Mouse (Mus musculus): ENCODE measurements around the gene Cela2a. TPM values are rescaled to one million over a fixed set of nuclear protein-coding genes. Genes with fewer than 3 reads are reported as not detected.
A peak's percentile ranks its signal among the peaks of the same experiment; 100 is the strongest.

The Cela2a gene
- polyA plus RNA-seq, 2 experiments = 0.19 TPM; not detected in 1

- Histone ChIP-seq H3K4me3 (replicated peaks; ENCODE audit: low read length) (no peak overlapping the region), H3K4me2 (replicated peaks; ENCODE audit: low read depth, low read length, severe bottlenecking) (no peak overlapping the region), H3K27ac (replicated peaks; ENCODE audit: low read depth, low read length) (no peak overlapping the region), H3K36me3 (ENCODE audit: control insufficient read depth, insufficient read depth, low read length) (peaks cover 38% of the 10 kb centered on the region), H3K27me3 (ENCODE audit: control insufficient read depth, insufficient read depth, low read length) (no peaks in the 10 kb centered on the region), H3K9ac (ENCODE audit: low read depth, low read length, severe bottlenecking) (no peak overlapping the region), H3K4me1 (ENCODE audit: control insufficient read depth, insufficient read depth, low read length) (no peaks in the 10 kb centered on the region), H3K9me3 (ENCODE audit: control insufficient read depth, low read length) (no peaks in the 10 kb centered on the region)
- no peak for ATAC-seq (ENCODE audit: low FRiP score, low read depth)
- 72% methylated on average over 14 of the region's 14 CpGs for WGBS
- DNase-seq (ENCODE audit: low spot score) = no peak
- TF ChIP-seq POLR2A (IDR thresholded peaks at IDR 0.05; ENCODE audit: borderline replicate concordance, extremely low read depth, insufficient read depth, insufficient read length) = no peak
Observed at GRCm38 (mm10) chr4:141816776-141817655, 8.9 kb downstream of the Cela2a start.

- no peaks in the 10 kb centered on the region for H3K27me3 ChIP-seq (ENCODE audit: control insufficient read depth, insufficient read depth, low read length)
- H3K27ac ChIP-seq (replicated peaks; ENCODE audit: low read depth, low read length) = no peak overlapping the region
- H3K36me3 ChIP-seq (ENCODE audit: control insufficient read depth, insufficient read depth, low read length) = peaks cover 45% of the 10 kb centered on the region
- 85% methylated on average over 7 of the region's 7 CpGs for WGBS
- H3K4me2 ChIP-seq (replicated peaks; ENCODE audit: low read depth, low read length, severe bottlenecking) = no peak overlapping the region
- H3K4me1 ChIP-seq (ENCODE audit: control insufficient read depth, insufficient read depth, low read length) = no peaks in the 10 kb centered on the region
- no peaks in the 10 kb centered on the region for H3K9me3 ChIP-seq (ENCODE audit: control insufficient read depth, low read length)
- ATAC-seq (ENCODE audit: low FRiP score, low read depth) (no peak), DNase-seq (ENCODE audit: low spot score) (no peak)
- H3K9ac ChIP-seq (ENCODE audit: low read depth, low read length, severe bottlenecking) = no peak overlapping the region
- no peak overlapping the region for H3K4me3 ChIP-seq (replicated peaks; ENCODE audit: low read length)
- no peak for TF ChIP-seq POLR2A (IDR thresholded peaks at IDR 0.05; ENCODE audit: borderline replicate concordance, extremely low read depth, insufficient read depth, insufficient read length)
Observed at GRCm38 (mm10) chr4:141816267-141816666, 9.7 kb downstream of the Cela2a start.

GRCm38 (mm10) chr4:141811375-141811774 lies 14.6 kb downstream of the Cela2a start:
- Histone ChIP-seq H3K4me3 (replicated peaks; ENCODE audit: low read length) (no peak overlapping the region), H3K27me3 (ENCODE audit: control insufficient read depth, insufficient read depth, low read length) (no peaks in the 10 kb centered on the region), H3K4me2 (replicated peaks; ENCODE audit: low read depth, low read length, severe bottlenecking) (no peak overlapping the region), H3K27ac (replicated peaks; ENCODE audit: low read depth, low read length) (no peak overlapping the region), H3K9me3 (ENCODE audit: control insufficient read depth, low read length) (no peaks in the 10 kb centered on the region), H3K36me3 (ENCODE audit: control insufficient read depth, insufficient read depth, low read length) (peaks cover 91% of the 10 kb centered on the region), H3K9ac (ENCODE audit: low read depth, low read length, severe bottlenecking) (no peak overlapping the region), H3K4me1 (ENCODE audit: control insufficient read depth, insufficient read depth, low read length) (no peaks in the 10 kb centered on the region)
- over 99% methylated on average over 7 of the region's 7 CpGs for WGBS
- no peak for DNase-seq (ENCODE audit: low spot score)
- no peak for ATAC-seq (ENCODE audit: low FRiP score, low read depth)
- no peak for TF ChIP-seq POLR2A (IDR thresholded peaks at IDR 0.05; ENCODE audit: borderline replicate concordance, extremely low read depth, insufficient read depth, insufficient read length)

GRCm38 (mm10) chr4:141810975-141811374 lies 15.0 kb downstream of the Cela2a start:
- H3K9ac ChIP-seq (ENCODE audit: low read depth, low read length, severe bottlenecking) = no peak overlapping the region
- no peak overlapping the region for H3K4me3 ChIP-seq (replicated peaks; ENCODE audit: low read length)
- ATAC-seq (ENCODE audit: low FRiP score, low read depth) = no peak
- 100% methylated on average over 2 of the region's 2 CpGs for WGBS
- H3K4me2 ChIP-seq (replicated peaks; ENCODE audit: low read depth, low read length, severe bottlenecking) = no peak overlapping the region
- H3K27ac ChIP-seq (replicated peaks; ENCODE audit: low read depth, low read length) = no peak overlapping the region
- no peak for DNase-seq (ENCODE audit: low spot score)
- no peak for TF ChIP-seq POLR2A (IDR thresholded peaks at IDR 0.05; ENCODE audit: borderline replicate concordance, extremely low read depth, insufficient read depth, insufficient read length)
- H3K27me3 ChIP-seq (ENCODE audit: control insufficient read depth, insufficient read depth, low read length) = no peaks in the 10 kb centered on the region
- no peaks in the 10 kb centered on the region for H3K9me3 ChIP-seq (ENCODE audit: control insufficient read depth, low read length)
- peaks cover 90% of the 10 kb centered on the region for H3K36me3 ChIP-seq (ENCODE audit: control insufficient read depth, insufficient read depth, low read length)
- no peaks in the 10 kb centered on the region for H3K4me1 ChIP-seq (ENCODE audit: control insufficient read depth, insufficient read depth, low read length)

GRCm38 (mm10) chr4:141809850-141810464 lies 16.0 kb downstream of the Cela2a start:
- WGBS = 79% methylated on average over 8 of the region's 8 CpGs
- H3K4me1 ChIP-seq (ENCODE audit: control insufficient read depth, insufficient read depth, low read length) = no peaks in the 10 kb centered on the region
- no peak overlapping the region for H3K4me2 ChIP-seq (replicated peaks; ENCODE audit: low read depth, low read length, severe bottlenecking)
- H3K4me3 ChIP-seq (replicated peaks; ENCODE audit: low read length) = no peak overlapping the region
- no peak overlapping the region for H3K27ac ChIP-seq (replicated peaks; ENCODE audit: low read depth, low read length)
- no peak for TF ChIP-seq POLR2A (IDR thresholded peaks at IDR 0.05; ENCODE audit: borderline replicate concordance, extremely low read depth, insufficient read depth, insufficient read length)
- H3K9me3 ChIP-seq (ENCODE audit: control insufficient read depth, low read length) = no peaks in the 10 kb centered on the region
- no peak for ATAC-seq (ENCODE audit: low FRiP score, low read depth)
- H3K9ac ChIP-seq (ENCODE audit: low read depth, low read length, severe bottlenecking) = no peak overlapping the region
- H3K36me3 ChIP-seq (ENCODE audit: control insufficient read depth, insufficient read depth, low read length) = peaks cover 92% of the 10 kb centered on the region
- no peaks in the 10 kb centered on the region for H3K27me3 ChIP-seq (ENCODE audit: control insufficient read depth, insufficient read depth, low read length)
- peak; percentile 17 for DNase-seq (ENCODE audit: low spot score)

Measured in limb, embryonic 14.5 days (tissue).